Mouse (Mus musculus) ES-E14 (cell line): ENCODE data around the gene Eif4g3.

Source experiments
- CHD2 ChIP-seq: IDR thresholded peaks from 2 replicates; pipeline ENCODE4 v1.6.1; 2014; ENCODE audit warnings: mild to moderate bottlenecking, low read depth, low read length, inconsistent platforms
- HCFC1 ChIP-seq: IDR thresholded peaks from 2 replicates; pipeline ENCODE4 v1.6.1; 2012; ENCODE audit warnings: low read length, inconsistent platforms, borderline replicate concordance; ENCODE audit not compliant: insufficient read depth
- MAFK ChIP-seq: IDR thresholded peaks from 2 replicates; pipeline ENCODE4 v1.6.1; 2014; ENCODE audit warnings: mild to moderate bottlenecking, low read depth, low read length, inconsistent platforms; ENCODE audit not compliant: insufficient read depth
- ZC3H11A ChIP-seq: IDR thresholded peaks from 2 replicates; pipeline ENCODE4 v1.6.1; 2012; ENCODE audit warnings: low read depth, mild to moderate bottlenecking, inconsistent platforms, low read length, borderline replicate concordance
- ZNF384 ChIP-seq: IDR thresholded peaks from 2 replicates; pipeline ENCODE4 v1.6.1; 2012; ENCODE audit warnings: low read depth, low read length, inconsistent platforms

- TF ChIP-seq MAFK = no peak
- no peak for TF ChIP-seq CHD2
- no peak for TF ChIP-seq ZNF384
- TF ChIP-seq ZC3H11A = no peak
- no peak for TF ChIP-seq HCFC1
Observed at GRCm38 (mm10) chr4:138074896-138075584, 82.2 kb downstream of the Eif4g3 start.
